10 mouse cellular contexts compared by ENCODE assay signal in the genomic region with DNA sequence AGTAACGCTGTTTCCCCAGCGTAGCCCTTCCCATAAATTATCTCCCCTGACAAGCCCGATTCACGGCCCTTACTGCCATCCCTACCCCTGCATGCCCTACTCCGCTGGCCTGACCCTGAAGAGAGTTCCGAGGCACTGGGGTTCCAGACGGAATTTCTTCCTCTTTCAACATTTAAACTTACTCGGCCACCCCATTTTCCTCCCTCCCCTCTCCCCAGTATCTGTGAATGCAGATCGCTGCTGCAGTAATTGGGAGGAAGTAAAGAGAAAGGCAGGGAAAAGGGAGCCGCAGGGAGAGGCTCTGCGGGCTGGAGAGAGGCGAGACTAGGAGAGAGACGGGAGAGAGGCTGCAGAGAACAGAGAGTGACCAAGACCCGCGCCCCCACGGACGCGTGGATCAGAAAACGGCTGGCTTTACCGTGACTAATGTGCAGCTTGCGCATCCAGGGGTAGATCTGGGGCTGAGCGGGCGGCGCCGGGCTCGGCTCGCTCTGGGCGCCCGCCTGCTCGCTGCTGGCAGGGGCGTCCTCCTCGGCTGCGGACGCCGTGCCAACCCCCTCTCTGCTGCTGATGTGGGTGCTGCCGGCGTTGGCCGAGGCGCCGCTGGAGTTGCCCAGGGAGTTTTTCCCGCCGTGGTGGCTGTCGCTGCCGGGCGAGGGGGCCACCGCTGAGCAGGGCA. TPM values are rescaled to one million over a fixed set of nuclear protein-coding genes. Genes with fewer than 3 reads are reported as not detected.
DNase-seq lines count a peak whose midpoint lies in the region; ATAC-seq lines count a peak whose summit lies in the region.
"Had no signal": no experiment of that assay in that cellular context is flagged by ENCODE, and none has a peak within 500 bp of the region (broad histone marks: within the 10 kb centered on the region; RNA-seq: fewer than 3 reads in every experiment).

No protein-coding gene starts in this region.

- peak overlapping the region; percentile 46 for H3K4me3 ChIP-seq in heart, embryonic 12.5 days
- peak overlapping the region; percentile 11; the same call in 1 of the 2 replicates for H3K4me3 ChIP-seq in forebrain, embryonic 11.5 days (ENCODE audit: low read depth, low read length)
- H3K4me3 ChIP-seq in kidney, embryonic 16.5 days (ENCODE audit: low read length) = peak overlapping the region; percentile 55

- no peaks in the 10 kb centered on the region for H3K36me3 ChIP-seq in heart, embryonic 12.5 days
- H3K36me3 ChIP-seq in forebrain, embryonic 11.5 days (ENCODE audit: control insufficient read depth, insufficient read depth, low read length) = no peaks in the 10 kb centered on the region
- peaks cover 18% of the 10 kb centered on the region; the same call in 1 of the 2 replicates for H3K36me3 ChIP-seq in kidney, embryonic 16.5 days (ENCODE audit: insufficient read depth, low read length)

- no peak overlapping the region for H3K27ac ChIP-seq in heart, embryonic 12.5 days (ENCODE audit: poor library complexity, severe bottlenecking)
- no peak overlapping the region for H3K27ac ChIP-seq in forebrain, embryonic 11.5 days (ENCODE audit: low read depth, low read length)
- H3K27ac ChIP-seq in kidney, embryonic 16.5 days (ENCODE audit: low read length) = peak overlapping the region; percentile 78

- no peak for DNase-seq in heart, adult 8-10 months (ENCODE audit: low spot score)
- DNase-seq in forebrain, embryonic 11.5 days (ENCODE audit: low spot score) = peak; percentile 65
- peak; percentile 71 for DNase-seq in neural tube, embryonic 10.5 days (ENCODE audit: extremely low spot score, low spot score)
- no peak for DNase-seq in layer of hippocampus, adult 11-12 months (ENCODE audit: low spot score)
- no peak for DNase-seq in frontal cortex, postnatal 10 days (ENCODE audit: low spot score in 2 of 2)
- DNase-seq in cerebellum, adult 9-10 months = no peak

- peak overlapping the region; percentile 66 for H3K4me2 ChIP-seq in heart, embryonic 12.5 days
- H3K4me2 ChIP-seq in forebrain, embryonic 11.5 days (ENCODE audit: low read depth, low read length, severe bottlenecking) = no peak overlapping the region
- peak overlapping the region; percentile 81 for H3K4me2 ChIP-seq in kidney, embryonic 16.5 days (replicated peaks; ENCODE audit: low read depth, low read length)

- peaks cover 96% of the 10 kb centered on the region for H3K27me3 ChIP-seq in heart, embryonic 12.5 days (replicated peaks)
- peaks cover 100% of the 10 kb centered on the region for H3K27me3 ChIP-seq in forebrain, embryonic 11.5 days (ENCODE audit: control insufficient read depth, insufficient read depth, low read length)
- H3K27me3 ChIP-seq in kidney, embryonic 16.5 days (ENCODE audit: insufficient read depth, low read length) = 0 out of 2 replicates have a peak, but pooled peaks cover 5% of the 10 kb centered on the region

- no peaks in the 10 kb centered on the region for H3K9me3 ChIP-seq in heart, embryonic 12.5 days (replicated peaks)
- no peaks in the 10 kb centered on the region for H3K9me3 ChIP-seq in forebrain, embryonic 11.5 days (ENCODE audit: control insufficient read depth, low read length)
- H3K9me3 ChIP-seq in kidney, embryonic 16.5 days (ENCODE audit: low read length) = no peaks in the 10 kb centered on the region

- peak overlapping the region; percentile 32; the same call in 1 of the 2 replicates for H3K9ac ChIP-seq in heart, embryonic 12.5 days
- no peak overlapping the region for H3K9ac ChIP-seq in forebrain, embryonic 11.5 days (ENCODE audit: low read length)
- peak overlapping the region; percentile 78 for H3K9ac ChIP-seq in kidney, embryonic 16.5 days (replicated peaks; ENCODE audit: low read length)

- ATAC-seq in heart, embryonic 12.5 days (ENCODE audit: insufficient number of reproducible peaks, low FRiP score) = no peak
- ATAC-seq in forebrain, embryonic 11.5 days (replicated peaks; ENCODE audit: low FRiP score) = no peak
- ATAC-seq in kidney, embryonic 16.5 days (ENCODE audit: low FRiP score, low TSS enrichment) = no peak

- peaks cover 21% of the 10 kb centered on the region for H3K4me1 ChIP-seq in heart, embryonic 12.5 days (replicated peaks)
- H3K4me1 ChIP-seq in forebrain, embryonic 11.5 days (replicated peaks; ENCODE audit: control insufficient read depth, insufficient read depth, low read length) = peaks cover 2% of the 10 kb centered on the region; the same call in 1 of the 2 replicates
- peaks cover 85% of the 10 kb centered on the region for H3K4me1 ChIP-seq in kidney, embryonic 16.5 days (ENCODE audit: insufficient read depth, low read length)

- under 1% methylated on average over 43 of the region's 46 CpGs for WGBS in heart, embryonic 12.5 days
- under 1% methylated on average over 46 of the region's 46 CpGs for WGBS in forebrain, embryonic 11.5 days
- 2% methylated on average over 33 of the region's 46 CpGs for WGBS in kidney, embryonic 16.5 days

RNA-seq across cellular contexts. Expression of a gene that starts 0.9 kb away (rescaled TPM):
- polyA plus RNA-seq in heart, embryonic 12.5 days (2016; fragmentation: Nextera tagmentation; extraction: Ambion mirVana) = 0.96 and 1.7 TPM in 2 replicates
- under 1 TPM; 0.41 to 0.69 (median 0.57) TPM for total RNA-seq in heart, adult 8-10 months (2022)
- polyA plus RNA-seq in forebrain, embryonic 11.5 days (2014; fragmentation: Nextera tagmentation; extraction: Ambion mirVana) = not detected in 2 replicates
- 9.0 and 9.5 TPM in 2 replicates for polyA plus RNA-seq in kidney, embryonic 16.5 days (2015; fragmentation: Nextera tagmentation; extraction: Ambion mirVana)
- total RNA-seq: MEL had no signal

RNA-seq across cellular contexts. Expression of a gene that starts 5.0 kb away (rescaled TPM):
- polyA plus RNA-seq in heart, embryonic 12.5 days (2016; fragmentation: Nextera tagmentation; extraction: Ambion mirVana) = not detected in 2 replicates
- total RNA-seq in heart, adult 8-10 months (2022) = not detected
- polyA plus RNA-seq in forebrain, embryonic 11.5 days (2014; fragmentation: Nextera tagmentation; extraction: Ambion mirVana) = not detected in 2 replicates
- 2.9 and 3.8 TPM in 2 replicates for polyA plus RNA-seq in kidney, embryonic 16.5 days (2015; fragmentation: Nextera tagmentation; extraction: Ambion mirVana)
- total RNA-seq: heart, adult 18-20 months; MEL had no signal

RNA-seq across cellular contexts. Expression of a gene that starts 9.6 kb away (rescaled TPM):
- 0.72 and 0.80 TPM in 2 replicates for polyA plus RNA-seq in heart, embryonic 12.5 days (2016; fragmentation: Nextera tagmentation; extraction: Ambion mirVana)
- under 1 TPM; 0.16 to 0.89 (median 0.31) TPM for total RNA-seq in heart, adult 8-10 months (2022)
- not detected in 2 replicates for polyA plus RNA-seq in forebrain, embryonic 11.5 days (2014; fragmentation: Nextera tagmentation; extraction: Ambion mirVana)
- polyA plus RNA-seq in kidney, embryonic 16.5 days (2015; fragmentation: Nextera tagmentation; extraction: Ambion mirVana) = 8.2 and 10.8 TPM in 2 replicates
- total RNA-seq: MEL had no signal

RNA-seq across cellular contexts. Expression of a gene that starts 9.6 kb away (rescaled TPM):
- not detected in 2 replicates for polyA plus RNA-seq in heart, embryonic 12.5 days (2016; fragmentation: Nextera tagmentation; extraction: Ambion mirVana)
- total RNA-seq in heart, adult 8-10 months (2022) = under 1 TPM in 1 of 4 experiments, not detected in 3; 0.54 TPM
- polyA plus RNA-seq in forebrain, embryonic 11.5 days (2014; fragmentation: Nextera tagmentation; extraction: Ambion mirVana) = not detected in 2 replicates
- not detected in 2 replicates for polyA plus RNA-seq in kidney, embryonic 16.5 days (2015; fragmentation: Nextera tagmentation; extraction: Ambion mirVana)
- total RNA-seq: heart, adult 18-20 months; MEL had no signal

RNA-seq across cellular contexts. Expression of a gene that starts 12.0 kb away (rescaled TPM):
- 0.38 and 0.39 TPM in 2 replicates for polyA plus RNA-seq in heart, embryonic 12.5 days (2016; fragmentation: Nextera tagmentation; extraction: Ambion mirVana)
- total RNA-seq in heart, adult 8-10 months (2022) = under 1 TPM; 0.31 to 0.49 (median 0.38) TPM
- polyA plus RNA-seq in forebrain, embryonic 11.5 days (2014; fragmentation: Nextera tagmentation; extraction: Ambion mirVana) = not detected in 2 replicates
- polyA plus RNA-seq in kidney, embryonic 16.5 days (2015; fragmentation: Nextera tagmentation; extraction: Ambion mirVana) = 1.2 and 1.4 TPM in 2 replicates
- total RNA-seq: MEL had no signal

Comparison
In these comparisons a context has a peak if more than half of its experiments do, and no peak if none do; other contexts are left out.
1. DNase-seq: peak in forebrain, embryonic 11.5 days (single experiment) and neural tube, embryonic 10.5 days (single experiment); none in heart, adult 8-10 months (single experiment), layer of hippocampus, adult 11-12 months (single experiment), frontal cortex, postnatal 10 days (0 of 2) and cerebellum, adult 9-10 months (single experiment).
2. Peak in every context shown above with its lines, with median percentiles within 50 percentile points of each other: H3K4me3 ChIP-seq.